Mouse (Mus musculus) frontal cortex, adult 2 months (tissue): ENCODE results near the gene Dmrtc2. TPM values are rescaled to one million over a fixed set of nuclear protein-coding genes. Genes with fewer than 3 reads are reported as not detected.
A peak's percentile ranks its signal among the peaks of the same experiment; 100 is the strongest.

ENCODE experiments used
- DNase-seq, 2 experiments: peaks; one replicate each; pipeline ENCODE4 v3.0.0; 2022; ENCODE audit warnings: low spot score in 1 of 2; ENCODE audit errors: extremely low spot score in 1 of 2
- polyA plus RNA-seq: library from polyadenylated mRNA; depleted of rRNA; stranded (reverse); fragments of >200 nt; gene quantifications from 2 replicates; pipeline ENCODE4 v1.2.3, GENCODE M21; 2012; rRNA removed

Dmrtc2 gene
- polyA plus RNA-seq, 1 experiment: not detected

DNA sequence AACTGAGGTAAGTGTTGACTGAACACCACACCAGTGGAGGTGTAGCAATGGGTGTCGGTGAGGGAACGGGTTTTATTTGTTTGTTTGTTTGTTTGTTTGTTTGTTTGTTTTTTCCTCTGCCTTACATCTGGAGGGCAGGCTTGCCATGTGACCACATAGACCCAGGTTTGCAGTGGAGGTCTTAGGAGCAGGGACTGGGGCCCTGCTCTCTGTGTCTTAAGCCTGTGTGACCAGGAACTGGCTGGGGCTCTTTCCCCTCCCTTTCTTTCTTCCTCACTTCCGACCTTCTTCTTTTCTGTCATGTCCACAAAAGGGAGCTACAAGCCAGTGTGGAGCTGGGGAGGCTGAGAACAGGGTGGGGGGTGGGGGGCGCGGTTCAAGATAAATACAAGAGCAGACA is 28.1 kb downstream of the Dmrtc2 start:
- DNase-seq: no peak

DNA sequence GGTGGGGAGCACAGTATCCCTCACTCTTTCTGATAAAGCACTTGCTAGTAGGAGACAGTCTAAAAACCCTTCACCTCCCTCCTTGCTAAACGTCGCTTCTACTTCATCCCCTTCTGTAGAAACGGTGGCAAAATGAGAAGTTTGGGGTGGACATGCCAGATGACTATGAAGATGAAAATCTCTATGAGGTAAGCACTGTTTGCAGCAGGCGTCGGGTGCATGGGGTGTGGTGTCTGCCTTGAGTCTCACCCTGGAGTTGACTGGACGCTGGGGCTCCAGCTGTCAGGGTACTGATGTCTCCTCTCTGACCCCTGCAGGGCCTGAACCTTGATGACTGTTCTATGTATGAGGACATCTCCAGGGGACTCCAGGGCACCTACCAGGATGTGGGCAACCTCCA is 31.3 kb downstream of the Dmrtc2 start:
- DNase-seq: no peak

DNA sequence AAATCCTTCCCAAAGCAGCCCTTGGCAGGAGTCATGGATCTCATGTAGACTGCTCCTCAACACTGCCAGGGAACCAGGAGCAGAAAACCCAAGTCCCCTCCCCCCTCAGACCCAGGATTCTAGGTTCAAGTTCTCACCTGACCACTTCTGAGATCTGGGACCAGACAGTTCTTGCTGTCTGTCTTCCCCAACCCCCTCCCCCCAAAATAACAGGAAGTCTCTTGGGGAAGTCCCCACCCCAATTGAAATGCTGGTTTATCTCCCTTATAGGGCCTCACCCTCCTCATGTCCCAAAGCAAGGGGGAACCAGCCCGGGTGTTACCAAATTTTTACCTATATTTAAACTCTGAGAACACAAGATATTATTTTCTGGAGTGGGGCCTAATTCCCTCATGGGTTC is 32.0 kb downstream of the Dmrtc2 start:
- no peak for DNase-seq

DNA sequence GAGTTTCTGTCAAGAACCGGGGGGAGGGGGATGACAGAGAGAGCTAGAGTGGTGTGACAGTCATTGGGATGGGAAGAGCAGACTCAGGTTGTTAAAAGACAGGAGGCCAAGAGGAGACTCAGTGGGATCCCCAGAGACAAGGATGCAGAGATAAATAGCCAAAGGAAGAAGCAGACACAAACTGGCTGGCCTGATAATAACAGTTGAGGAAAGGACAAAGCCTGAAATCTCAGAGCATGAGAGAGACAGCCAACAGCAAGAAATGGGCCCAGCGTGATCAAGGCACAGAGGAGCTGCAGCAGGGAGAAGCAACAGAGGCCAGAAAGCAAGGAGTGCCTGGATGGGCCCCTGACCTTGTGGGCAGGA is 32.4 kb downstream of the Dmrtc2 start:
- no peak for DNase-seq

DNA sequence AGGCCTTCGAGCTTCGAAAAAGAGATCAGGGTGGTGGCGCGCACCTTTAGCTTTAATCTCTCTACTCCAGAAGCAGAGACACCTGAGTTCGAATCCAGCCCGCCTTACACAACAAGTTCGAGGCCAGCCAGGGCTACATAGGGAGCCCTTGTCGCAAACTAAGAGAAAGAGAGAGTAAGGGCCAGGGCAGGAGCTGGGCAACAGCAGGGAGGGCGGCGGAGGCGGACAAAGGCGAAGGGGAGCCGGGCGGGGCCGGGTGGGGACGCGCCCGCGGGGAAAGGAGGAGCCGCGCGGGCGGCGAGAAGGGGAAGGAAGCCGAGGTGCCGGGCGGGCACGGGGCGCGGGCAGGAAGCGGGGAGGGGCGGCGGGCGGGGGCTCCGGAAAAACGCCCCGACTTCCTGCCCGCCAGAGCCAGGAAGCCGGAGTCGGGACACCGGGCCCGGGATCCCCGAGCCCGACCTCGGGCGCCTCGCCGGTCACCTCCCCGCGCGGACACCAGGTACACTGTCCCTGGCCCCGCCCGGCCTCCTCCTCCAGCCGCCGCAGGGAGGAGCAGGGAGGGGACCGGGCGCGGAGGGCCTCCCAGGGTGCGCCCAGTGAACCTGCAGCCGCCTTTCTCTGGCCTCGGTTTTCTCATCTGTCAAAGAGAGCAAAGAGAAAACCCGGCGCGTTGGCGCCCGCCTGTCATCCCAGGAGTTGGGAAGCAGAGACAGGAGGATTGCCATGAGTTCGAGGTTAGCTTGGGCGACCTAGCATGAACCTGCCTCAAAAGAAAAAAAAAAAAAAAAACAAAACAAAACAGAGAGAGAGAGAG is 33.0 kb downstream of the Dmrtc2 start, which contains the start of gene Arhgef1:
Arhgef1 (plus strand) TSS at position 283 of the 814 bp plus-strand sequence.
- DNase-seq: no peak

DNA sequence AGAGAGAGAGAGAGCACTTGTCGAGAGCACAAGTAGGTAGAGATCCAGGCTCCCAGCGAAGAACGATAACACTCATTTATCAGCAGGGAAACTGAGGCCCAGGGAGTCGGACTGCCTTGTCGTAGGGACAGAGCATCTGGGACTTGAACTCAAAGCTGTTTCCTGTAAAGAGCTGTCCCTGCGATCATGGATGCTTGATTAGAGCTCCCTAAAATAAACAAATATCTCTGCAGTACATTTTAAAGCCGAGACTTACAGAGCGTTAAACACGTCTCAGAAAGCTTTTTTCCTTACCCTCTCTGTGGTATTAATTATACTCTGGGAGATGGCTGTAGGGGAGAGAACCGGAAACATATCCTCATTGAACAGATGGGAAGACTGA is 33.6 kb downstream of the Dmrtc2 start:
- DNase-seq: no peak

DNA sequence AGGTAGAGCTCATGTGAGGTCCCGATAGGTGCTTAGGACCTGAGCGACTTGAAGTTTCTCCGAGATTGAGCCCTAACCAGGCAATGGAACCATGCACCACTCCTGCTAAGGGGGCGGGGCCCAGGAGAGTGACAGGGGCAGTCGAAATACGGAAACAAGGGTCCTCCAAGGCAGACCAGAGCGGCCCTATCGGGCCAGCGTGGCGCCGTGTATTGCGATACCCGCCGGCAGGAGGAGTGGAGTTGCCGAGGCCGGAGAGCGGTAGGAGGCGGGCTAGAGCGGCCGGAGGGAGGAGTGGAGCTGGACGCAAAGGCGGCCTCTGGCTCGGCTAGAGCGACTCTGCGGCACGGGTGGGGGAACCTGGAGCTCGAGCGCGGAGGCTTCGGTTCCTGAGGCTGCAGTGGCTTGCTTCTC is 34.2 kb downstream of the Dmrtc2 start:
- DNase-seq: peak; percentile 96 to 98

DNA sequence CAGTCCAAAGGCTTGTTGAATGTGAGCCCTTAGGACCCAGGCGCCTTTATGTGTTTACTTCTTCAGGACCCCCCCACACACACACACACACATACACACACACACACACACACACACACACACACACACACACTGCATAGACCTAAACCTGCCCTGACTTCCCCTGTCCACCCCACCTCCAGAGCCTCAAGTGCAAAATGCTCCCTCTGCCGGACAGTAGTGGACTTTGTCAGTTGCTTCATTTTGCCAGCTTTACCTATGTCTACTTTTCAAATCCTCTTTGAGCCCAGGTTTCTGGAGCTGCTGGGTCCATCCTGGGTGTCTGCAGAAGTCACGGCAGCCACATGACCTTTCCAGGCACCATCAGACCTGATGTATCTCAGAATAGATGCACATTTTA is 35.1 kb downstream of the Dmrtc2 start:
- DNase-seq: peak in 1 of 2 experiments; percentile 66

DNA sequence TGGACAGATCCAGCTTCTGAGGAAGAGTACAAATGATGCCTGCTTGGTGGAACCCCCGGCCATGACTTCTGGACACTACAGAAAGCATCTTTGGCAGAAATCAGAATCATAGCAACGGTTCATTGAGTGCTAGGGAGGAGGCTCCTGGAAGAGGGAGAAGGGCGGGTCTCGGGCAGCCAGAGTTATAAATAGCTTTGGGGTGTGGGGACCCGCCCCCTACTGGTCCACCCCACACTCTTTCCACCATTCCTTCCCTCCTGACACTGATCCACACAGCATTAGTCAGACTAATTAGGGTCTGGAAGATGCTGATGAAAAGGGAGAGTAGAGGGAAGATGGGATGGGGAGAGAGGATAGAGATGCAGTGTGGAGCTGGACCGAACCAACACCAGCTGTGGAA is 36.7 kb downstream of the Dmrtc2 start:
- no peak for DNase-seq

DNA sequence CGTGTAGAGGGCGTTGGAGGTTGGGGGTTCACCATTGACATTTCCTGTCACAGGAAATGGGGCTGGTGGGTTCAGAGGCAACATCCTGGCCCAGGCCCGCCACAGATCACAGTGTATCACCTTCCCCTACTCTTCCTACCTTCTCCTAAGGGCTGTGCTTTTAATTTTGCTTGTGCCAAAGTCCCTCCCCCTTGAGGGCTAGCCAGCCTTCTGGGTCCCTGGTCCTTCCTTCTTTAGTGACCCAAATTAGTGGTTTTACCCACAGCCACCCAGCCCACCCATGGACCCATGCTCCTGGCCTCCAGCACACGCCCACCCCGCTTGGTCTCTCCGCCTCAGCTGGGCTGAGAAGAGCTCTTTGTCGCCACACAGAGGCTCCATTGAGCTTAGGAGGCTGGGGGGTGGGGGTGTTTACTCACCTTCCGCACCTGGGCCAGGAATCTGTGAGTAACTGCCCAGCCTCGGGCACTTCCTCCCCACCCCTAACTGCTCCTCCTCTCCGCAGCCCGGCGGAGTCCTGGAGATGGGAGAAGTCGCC is 37.4 kb downstream of the Dmrtc2 start:
- no peak for DNase-seq

DNA sequence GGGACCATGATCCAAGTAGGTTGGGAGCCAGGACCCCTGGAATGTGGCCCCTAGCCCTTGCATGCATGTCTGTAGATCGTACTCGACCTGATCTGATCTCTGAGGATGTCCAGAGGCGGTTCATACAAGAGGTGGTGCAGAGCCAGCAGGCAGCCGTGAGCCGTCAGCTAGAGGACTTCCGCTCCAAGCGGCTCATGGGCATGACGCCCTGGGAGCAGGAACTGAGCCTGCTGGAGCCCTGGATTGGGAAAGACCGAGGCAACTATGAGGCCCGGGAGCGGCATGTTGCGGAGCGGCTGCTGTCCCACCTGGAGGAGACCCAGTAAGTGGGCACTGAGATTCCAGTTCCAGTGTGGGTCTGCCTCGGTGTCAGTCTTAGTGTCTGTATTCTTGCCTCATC is 42.6 kb downstream of the Dmrtc2 start:
- DNase-seq: no peak

DNA sequence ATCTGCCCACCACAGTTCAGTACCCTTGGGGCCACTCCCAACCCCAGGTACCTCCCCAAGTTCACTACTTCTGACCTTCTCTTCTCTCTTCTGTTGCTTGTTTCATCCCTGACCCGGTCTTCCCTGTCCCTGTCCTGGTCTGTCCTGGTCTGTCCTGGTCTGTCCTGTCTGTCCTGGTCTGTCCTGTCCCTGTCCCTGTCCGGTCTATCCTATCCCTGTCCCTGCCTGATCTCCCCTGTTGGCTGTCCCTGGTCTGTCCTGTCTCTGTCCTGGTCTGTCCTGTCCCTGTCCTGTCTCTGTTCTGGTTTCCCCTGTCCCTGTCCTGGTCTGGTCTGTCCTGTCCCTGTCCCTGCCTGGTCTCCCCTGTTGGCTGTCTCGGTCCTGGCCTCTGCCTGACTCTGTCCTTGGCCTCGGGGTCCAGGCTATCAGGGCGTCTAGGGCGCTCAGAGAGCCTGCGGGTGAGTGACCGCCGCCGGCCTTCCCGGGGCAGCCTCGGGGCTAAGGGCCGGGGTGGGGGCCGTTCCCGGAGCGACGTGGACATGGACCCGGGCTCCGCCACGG is 49.0 kb downstream of the Dmrtc2 start:
- DNase-seq: no peak

DNA sequence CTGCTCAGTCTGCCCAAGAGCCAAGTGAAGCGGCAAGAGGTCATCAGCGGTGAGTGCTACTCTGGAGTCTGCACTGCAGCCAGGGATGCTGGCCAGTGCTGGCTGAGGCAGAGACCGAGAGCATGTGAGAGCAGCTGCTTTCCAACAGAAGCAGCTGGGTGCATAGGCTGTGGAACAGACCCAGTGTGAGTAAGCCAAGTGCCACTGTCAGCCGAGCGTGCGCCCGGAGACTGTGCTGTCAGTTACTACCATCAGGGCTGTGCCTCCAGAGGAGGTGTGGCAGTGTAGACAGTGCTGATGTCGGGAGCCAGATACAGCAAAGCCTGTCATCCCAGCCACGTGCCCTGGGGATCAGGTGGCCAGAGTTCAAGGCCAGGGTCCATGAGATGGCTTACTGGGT is 49.9 kb downstream of the Dmrtc2 start:
- peak in 1 of 2 experiments; percentile 30 for DNase-seq

Other genes starting within 250 kb of the Dmrtc2 start
- gene Lypd3, start 233.5 kb upstream of the Dmrtc2 start, polyA plus RNA-seq: not detected in 2 replicates
- gene Tex101, start 193.4 kb upstream of the Dmrtc2 start, polyA plus RNA-seq: not detected in 2 replicates
- gene BC049730, start 160.8 kb upstream of the Dmrtc2 start, polyA plus RNA-seq: not detected in 2 replicates
- not detected in 2 replicates for gene Gm4763, start 143.1 kb upstream of the Dmrtc2 start, polyA plus RNA-seq
- 0.04 TPM in 2 replicates for gene Cd177, start 109.7 kb upstream of the Dmrtc2 start, polyA plus RNA-seq
- gene Ceacam10, start 92.9 kb upstream of the Dmrtc2 start, polyA plus RNA-seq: not detected in 2 replicates
- 9.6 and 13.7 TPM in 2 replicates for gene Gm9844, start 7.8 kb upstream of the Dmrtc2 start, polyA plus RNA-seq
- gene Lypd4, start 116 bp upstream of the Dmrtc2 start, polyA plus RNA-seq: not detected in 2 replicates
- gene Rps19, start 14.3 kb downstream of the Dmrtc2 start, polyA plus RNA-seq: 319 and 386 TPM in 2 replicates
- gene Cd79a, start 27.3 kb downstream of the Dmrtc2 start, polyA plus RNA-seq: 0.72 and 0.86 TPM in 2 replicates
- 167 and 181 TPM in 2 replicates for gene Arhgef1, start 32.9 kb downstream of the Dmrtc2 start, polyA plus RNA-seq
- 0.17 TPM in 1 of 2 replicates, not detected in the other for gene Gm4881, start 74.4 kb downstream of the Dmrtc2 start, polyA plus RNA-seq
- gene Rabac1, start 102.7 kb downstream of the Dmrtc2 start, polyA plus RNA-seq: 337 and 384 TPM in 2 replicates
- 1,131 and 1,133 TPM in 2 replicates for gene Atp1a3, start 135.9 kb downstream of the Dmrtc2 start, polyA plus RNA-seq
- gene Grik5, start 202.3 kb downstream of the Dmrtc2 start, polyA plus RNA-seq: 211 and 215 TPM in 2 replicates
- 34.6 and 40.6 TPM in 2 replicates for gene Zfp574, start 202.5 kb downstream of the Dmrtc2 start, polyA plus RNA-seq